Mouse (Mus musculus): ENCODE measurements at regions not wholly inside any gene's neighbourhood (a gene's known extent, or its start where the extent isn't known, plus 50 kb on each side); places are given as distances from the start of the nearest gene placed in this dataset.

- no peaks in the 10 kb centered on the region for H3K9me3 ChIP-seq (replicated peaks)
- H3K36me3 ChIP-seq: no peaks in the 10 kb centered on the region
- WGBS: 64% methylated on average over 13 of the region's 13 CpGs
- H3K9ac ChIP-seq: no peak overlapping the region
- no peaks in the 10 kb centered on the region for H3K27me3 ChIP-seq
- 0 out of 2 replicates have a peak, but pooled peaks cover 6% of the 10 kb centered on the region for H3K4me1 ChIP-seq
- no peak overlapping the region for H3K4me2 ChIP-seq (replicated peaks)
- no peak overlapping the region for H3K4me3 ChIP-seq (replicated peaks)
- 0 out of 2 replicates have a peak, but pooled peaks have one; percentile 15 for ATAC-seq (ENCODE audit: insufficient number of reproducible peaks, low FRiP score, low TSS enrichment, low read depth)
- H3K27ac ChIP-seq (replicated peaks): 0 out of 2 replicates have a peak overlapping the region, but pooled peaks have one; percentile 11
Observed at GRCm38 (mm10) chr1:151289493-151290258, 54.6 kb upstream of the Ivns1abp start.

- H3K4me1 ChIP-seq: no peaks in the 10 kb centered on the region
- no peak overlapping the region for H3K4me3 ChIP-seq (replicated peaks)
- no peak for ATAC-seq (ENCODE audit: insufficient number of reproducible peaks, low FRiP score, low TSS enrichment, low read depth)
- H3K4me2 ChIP-seq (replicated peaks): no peak overlapping the region
- H3K9ac ChIP-seq: no peak overlapping the region
- no peaks in the 10 kb centered on the region for H3K9me3 ChIP-seq (replicated peaks)
- H3K36me3 ChIP-seq: no peaks in the 10 kb centered on the region
- no peak overlapping the region for H3K27ac ChIP-seq (replicated peaks)
- no peaks in the 10 kb centered on the region for H3K27me3 ChIP-seq
- WGBS: 72% methylated on average over 9 of the region's 9 CpGs
Observed at GRCm38 (mm10) chr1:151293311-151294050, 50.8 kb upstream of the Ivns1abp start.

Measured in embryonic facial prominence, embryonic 15.5 days (tissue).